Mouse (Mus musculus) midbrain, embryonic 15.5 days (tissue): Measurements from ENCODE around the gene Zrsr1. TPM values are rescaled to one million over a fixed set of nuclear protein-coding genes. Genes with fewer than 3 reads are reported as not detected.

Experiments
- ATAC-seq: fragments of 200-750 bp; cut with Nextera tagmentation; replicated peaks from 2 replicates; pipeline ENCODE4 v1.8.0; 2017; ENCODE audit warnings: moderate TSS enrichment
- H3K27ac ChIP-seq: fragments of 300-500 bp; sonication (generic); 2 replicates; pipeline ENCODE4 v1.5.1; 2015; ENCODE audit warnings: mild to moderate bottlenecking, inconsistent platforms
- H3K27me3 ChIP-seq: fragments of 300-500 bp; sonication (generic); replicated peaks from 2 replicates; pipeline ENCODE4 v1.6.1; 2015; ENCODE audit warnings: inconsistent platforms
- H3K36me3 ChIP-seq: fragments of 300-500 bp; sonication (generic); replicated peaks from 2 replicates; pipeline ENCODE4 v1.6.1; 2015; ENCODE audit warnings: inconsistent platforms
- H3K4me1 ChIP-seq: fragments of 300-500 bp; sonication (generic); 2 replicates; pipeline ENCODE4 v1.6.1; 2015; ENCODE audit warnings: inconsistent platforms
- H3K4me2 ChIP-seq: fragments of 300-500 bp; sonication (generic); 2 replicates; pipeline ENCODE4 v1.6.1; 2015; ENCODE audit warnings: inconsistent platforms, mild to moderate bottlenecking, moderate library complexity
- H3K4me3 ChIP-seq: fragments of 300-500 bp; sonication (generic); 2 replicates; pipeline ENCODE4 v1.5.1; 2015; ENCODE audit warnings: mild to moderate bottlenecking, inconsistent platforms
- H3K9ac ChIP-seq: fragments of 300-500 bp; sonication (generic); 2 replicates; pipeline ENCODE4 v1.6.1; 2015; ENCODE audit warnings: mild to moderate bottlenecking, inconsistent platforms
- H3K9me3 ChIP-seq: fragments of 300-500 bp; sonication (generic); 2 replicates; pipeline ENCODE4 v1.6.1; 2016; ENCODE audit warnings: inconsistent platforms
- WGBS: fragments of 180-500 bp; shearing (Covaris S2); methylation state at CpG from one replicate; pipeline ENCODE4 v1.1.7; 2015; ENCODE audit warnings: mixed read lengths; 5-methylcytosine and 5-hydroxymethylcytosine counted together
- polyA plus RNA-seq: library from polyadenylated mRNA; unstranded; fragments of >200 nt; fragmentation: Nextera tagmentation; extraction: Ambion mirVana; gene quantifications from 2 replicates; pipeline ENCODE4 v1.2.1, GENCODE M21; 2015

Gene Zrsr1
- polyA plus RNA-seq, 1 experiment from 2014 or later: 7.6 TPM

DNA sequence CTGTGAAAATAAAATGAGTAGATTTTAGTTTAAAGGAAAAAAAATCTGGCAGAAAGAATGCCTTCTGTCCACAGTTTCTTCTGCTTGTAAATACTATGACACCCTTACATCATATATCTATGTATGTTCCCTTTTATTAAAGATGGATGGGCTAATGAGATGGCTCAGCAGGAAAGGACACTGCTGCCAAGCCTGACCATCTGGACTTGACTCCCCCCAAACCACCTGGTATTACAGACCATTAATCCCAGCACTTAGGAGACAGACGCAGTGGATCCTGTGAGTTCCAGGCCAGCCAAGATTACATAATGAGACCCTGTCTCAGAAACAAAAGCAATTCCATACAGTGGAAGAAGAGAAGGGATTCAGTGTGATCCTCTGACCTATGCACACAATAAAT is 6.9 kb downstream of the Zrsr1 start:
- no peak overlapping the region for H3K9ac ChIP-seq
- no peaks in the 10 kb centered on the region; the same call in 1 of the 2 replicates for H3K36me3 ChIP-seq
- no peak for ATAC-seq
- H3K9me3 ChIP-seq: no peaks in the 10 kb centered on the region
- no peak overlapping the region for H3K4me2 ChIP-seq
- H3K27ac ChIP-seq: no peak overlapping the region
- no peaks in the 10 kb centered on the region for H3K27me3 ChIP-seq
- peaks cover 62% of the 10 kb centered on the region for H3K4me1 ChIP-seq
- WGBS: 43% methylated on average over 1 of the region's 1 CpGs
- H3K4me3 ChIP-seq: no peak overlapping the region

DNA sequence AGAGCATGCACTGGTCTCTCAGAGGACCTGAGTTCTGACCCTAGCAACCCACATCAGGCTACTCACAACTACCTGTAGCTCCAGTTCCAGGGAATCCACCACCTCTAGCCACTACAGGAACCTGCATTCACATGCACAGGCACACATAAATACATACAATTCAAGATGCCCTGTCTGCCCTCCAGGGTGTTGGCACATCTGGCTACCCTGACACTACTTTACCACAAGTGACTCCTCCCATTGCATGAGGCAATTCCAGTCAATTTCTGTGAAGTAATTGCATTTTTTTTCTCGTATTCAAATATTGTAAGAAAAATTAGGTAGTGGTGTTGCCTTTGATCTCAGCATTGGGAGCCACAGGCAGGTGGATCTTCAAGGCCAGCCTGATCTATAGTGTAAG is 7.4 kb downstream of the Zrsr1 start:
- no peaks in the 10 kb centered on the region for H3K36me3 ChIP-seq
- no peaks in the 10 kb centered on the region for H3K27me3 ChIP-seq
- peaks cover 57% of the 10 kb centered on the region for H3K4me1 ChIP-seq
- H3K27ac ChIP-seq: no peak overlapping the region
- no peak overlapping the region for H3K4me3 ChIP-seq
- H3K9ac ChIP-seq: no peak overlapping the region
- H3K9me3 ChIP-seq: no peaks in the 10 kb centered on the region
- no peak overlapping the region for H3K4me2 ChIP-seq
- WGBS: 79% methylated on average over 1 of the region's 1 CpGs
- ATAC-seq: no peak

DNA sequence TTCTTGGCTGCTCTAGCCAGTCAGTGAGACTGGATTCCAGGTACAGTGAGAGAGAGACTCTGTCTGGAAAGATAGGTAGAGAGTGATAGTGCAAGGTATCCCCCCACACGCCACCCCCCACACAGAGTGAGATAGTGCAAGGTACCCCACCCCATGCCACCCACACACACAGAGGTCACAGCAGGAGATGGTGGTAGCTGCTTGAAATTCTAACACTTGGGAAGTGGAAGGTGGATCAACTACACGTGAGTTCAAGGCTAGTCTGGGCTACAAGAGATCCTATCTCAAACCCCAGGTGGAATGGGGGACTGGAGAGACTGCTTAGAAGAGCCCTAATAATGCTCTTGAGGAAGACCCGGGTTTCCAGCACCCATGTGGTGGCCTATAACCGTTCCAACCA is 9.2 kb downstream of the Zrsr1 start:
- Histone ChIP-seq H3K27ac (no peak overlapping the region), H3K9me3 (no peaks in the 10 kb centered on the region), H3K4me2 (peak overlapping the region; percentile 63), H3K9ac (peak overlapping the region; percentile 21; the same call in 1 of the 2 replicates), H3K4me1 (peaks cover 45% of the 10 kb centered on the region), H3K4me3 (peak overlapping the region; percentile 78), H3K27me3 (no peaks in the 10 kb centered on the region), H3K36me3 (no peaks in the 10 kb centered on the region)
- 59% methylated on average over 4 of the region's 4 CpGs for WGBS
- ATAC-seq: 0 out of 2 replicates have a peak, but pooled peaks have one; percentile 10

DNA sequence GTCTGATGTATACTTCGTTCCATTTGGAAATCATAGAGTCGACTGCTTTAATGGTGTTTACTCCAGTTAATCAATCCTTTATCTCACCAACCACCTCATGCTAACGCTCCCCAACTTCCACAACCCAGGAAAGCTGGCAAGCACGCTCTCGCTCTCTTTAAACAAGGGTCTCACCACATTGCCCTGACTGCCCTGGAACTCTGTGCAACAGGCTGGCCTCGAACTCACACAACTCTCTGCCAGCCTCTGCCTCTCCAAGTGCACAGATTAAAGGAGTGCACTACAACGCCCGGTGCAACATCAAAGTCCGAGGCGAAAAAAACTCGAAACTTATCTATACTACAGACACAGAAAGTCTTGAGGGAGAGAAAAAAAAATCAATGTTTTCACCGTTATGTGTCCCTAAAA is 9.7 kb downstream of the Zrsr1 start:
- peak overlapping the region; percentile 63 for H3K4me2 ChIP-seq
- no peaks in the 10 kb centered on the region for H3K9me3 ChIP-seq
- H3K27ac ChIP-seq: peak overlapping the region; percentile 96
- H3K4me3 ChIP-seq: peak overlapping the region; percentile 78
- peak overlapping the region; percentile 65 for H3K9ac ChIP-seq
- H3K4me1 ChIP-seq: peaks cover 40% of the 10 kb centered on the region
- no peaks in the 10 kb centered on the region for H3K36me3 ChIP-seq
- 4% methylated on average over 12 of the region's 12 CpGs for WGBS
- H3K27me3 ChIP-seq: no peaks in the 10 kb centered on the region
- peak; percentile 53 for ATAC-seq

DNA sequence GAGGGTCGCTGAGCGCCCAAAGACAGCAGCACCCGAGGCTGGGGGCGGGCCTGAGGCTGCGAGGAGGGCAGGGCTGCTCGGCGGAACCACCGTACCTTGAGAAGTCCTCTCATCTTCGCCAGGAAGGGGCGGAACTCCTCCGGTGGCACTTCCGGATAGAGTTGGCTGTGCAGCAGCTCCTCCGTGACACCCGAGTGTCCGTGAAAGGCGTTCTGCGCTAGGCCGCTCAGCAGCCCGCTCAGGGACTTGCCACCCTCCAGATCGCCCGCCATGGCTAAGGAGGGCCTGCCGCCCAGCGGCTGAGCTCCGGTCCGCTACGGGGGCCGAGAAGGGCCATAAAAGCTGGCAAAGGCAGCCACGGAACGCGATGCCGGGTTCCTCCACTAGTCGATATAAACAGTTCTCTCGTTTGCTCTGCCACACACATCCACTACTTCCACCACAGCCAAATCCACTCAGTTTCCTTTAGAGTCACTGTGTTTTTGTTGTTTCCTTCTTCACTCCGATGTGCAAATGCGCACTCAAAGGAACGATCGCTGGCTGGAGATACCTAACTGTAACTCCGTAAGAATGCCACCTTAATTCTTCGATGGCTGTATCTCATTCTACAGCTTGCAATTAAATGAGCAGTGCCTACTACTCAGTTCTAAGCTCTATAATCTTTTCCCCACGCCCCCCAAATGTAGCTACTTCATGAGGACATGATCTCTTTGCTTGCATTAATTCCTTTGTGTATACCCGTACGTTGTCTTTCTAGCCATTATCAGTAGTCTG is 10.4 kb downstream of the Zrsr1 start, which contains the start of the genes Gm28048 and Commd1:
TSS of gene Gm28048 (minus strand) at position 107 of the 774 bp plus-strand sequence.
TSS of gene Commd1 (minus strand) at position 399 of the 774 bp plus-strand sequence.
- 3% methylated on average over 42 of the region's 42 CpGs for WGBS
- Histone ChIP-seq H3K27me3 (no peaks in the 10 kb centered on the region), H3K9ac (peak within 1 kb of the TSS; percentile 65), H3K4me3 (peak within 1 kb of the TSS; percentile 78), H3K9me3 (no peaks in the 10 kb centered on the region), H3K4me2 (peak within 1 kb of the TSS; percentile 63), H3K36me3 (no peaks in the 10 kb centered on the region), H3K4me1 (peaks cover 35% of the 10 kb centered on the region), H3K27ac (peak within 1 kb of the TSS; percentile 96)
- ATAC-seq: peak; percentile 93

DNA sequence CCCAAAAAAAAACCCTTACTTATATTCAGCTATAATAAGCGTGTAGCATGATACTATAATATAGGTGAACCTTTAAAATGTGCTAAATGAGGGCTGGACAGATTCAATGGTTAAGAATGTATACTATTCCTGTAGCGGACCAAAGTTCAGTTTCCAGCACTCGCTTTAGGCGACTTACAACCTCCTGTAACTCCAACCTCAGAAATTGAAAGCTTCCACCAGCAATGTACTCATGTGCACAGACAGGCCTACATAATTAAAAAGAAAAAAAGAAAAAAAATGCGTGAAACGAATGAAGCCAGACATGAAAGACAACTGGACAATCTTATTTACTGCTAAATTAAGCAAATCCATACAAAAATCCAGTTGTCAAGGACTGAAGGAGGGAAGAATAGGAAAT is 11.0 kb downstream of the Zrsr1 start:
- Histone ChIP-seq H3K36me3 (no peaks in the 10 kb centered on the region), H3K9ac (no peak overlapping the region), H3K4me3 (no peak overlapping the region), H3K27me3 (no peaks in the 10 kb centered on the region), H3K9me3 (no peaks in the 10 kb centered on the region), H3K4me1 (peaks cover 35% of the 10 kb centered on the region), H3K4me2 (peak overlapping the region; percentile 63; the same call in 1 of the 2 replicates), H3K27ac (no peak overlapping the region)
- ATAC-seq: no peak
- WGBS: 70% methylated on average over 6 of the region's 6 CpGs

DNA sequence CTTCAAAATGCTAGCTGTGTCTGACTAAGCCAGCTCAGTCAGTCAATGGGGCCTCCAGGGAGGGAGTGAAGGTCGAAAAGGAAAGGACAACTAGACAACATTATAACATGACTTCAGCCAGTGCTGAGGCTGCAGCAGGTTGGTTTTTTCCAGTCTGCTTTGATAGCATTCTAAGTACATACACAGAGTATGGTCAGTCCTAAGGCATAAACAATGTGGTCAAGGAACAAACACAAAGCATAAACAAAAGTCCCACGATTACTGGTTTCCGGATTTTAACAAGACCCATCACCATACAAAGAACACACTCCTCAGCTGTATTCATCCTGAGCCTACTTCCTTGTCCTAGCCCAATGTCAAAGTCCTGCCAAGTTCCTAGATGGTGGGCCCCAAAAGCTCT is 13.7 kb downstream of the Zrsr1 start:
- Histone ChIP-seq H3K9me3 (no peaks in the 10 kb centered on the region), H3K27ac (no peak overlapping the region), H3K4me3 (no peak overlapping the region), H3K4me2 (no peak overlapping the region), H3K9ac (no peak overlapping the region), H3K27me3 (no peaks in the 10 kb centered on the region), H3K36me3 (no peaks in the 10 kb centered on the region), H3K4me1 (peaks cover 18% of the 10 kb centered on the region)
- ATAC-seq: no peak
- WGBS: 82% methylated on average over 3 of the region's 3 CpGs

DNA sequence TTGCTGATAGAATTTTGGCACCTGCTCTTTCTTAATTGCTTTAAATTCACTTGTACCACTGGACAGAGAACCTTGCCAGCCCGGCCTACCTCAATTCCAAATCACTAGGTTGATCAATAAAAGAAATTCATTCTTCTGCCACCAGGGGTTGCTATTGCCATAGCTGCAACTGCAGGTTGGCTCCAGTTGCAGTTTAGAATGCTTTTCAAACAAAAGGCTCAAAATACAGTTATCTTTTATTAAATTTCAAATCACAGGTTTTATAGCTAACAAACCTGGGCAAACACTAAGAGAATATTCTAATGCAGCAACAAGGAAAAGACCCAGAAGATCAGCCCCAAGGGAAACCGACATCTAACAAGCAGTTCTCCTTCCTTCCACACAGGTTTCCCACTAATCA is 15.6 kb downstream of the Zrsr1 start:
- no peak for ATAC-seq
- Histone ChIP-seq H3K4me2 (no peak overlapping the region), H3K9ac (no peak overlapping the region), H3K4me3 (no peak overlapping the region), H3K27me3 (no peaks in the 10 kb centered on the region), H3K9me3 (no peaks in the 10 kb centered on the region), H3K36me3 (no peaks in the 10 kb centered on the region), H3K27ac (peak overlapping the region; percentile 64), H3K4me1 (peaks cover 17% of the 10 kb centered on the region)
- 59% methylated on average over 2 of the region's 2 CpGs for WGBS

DNA sequence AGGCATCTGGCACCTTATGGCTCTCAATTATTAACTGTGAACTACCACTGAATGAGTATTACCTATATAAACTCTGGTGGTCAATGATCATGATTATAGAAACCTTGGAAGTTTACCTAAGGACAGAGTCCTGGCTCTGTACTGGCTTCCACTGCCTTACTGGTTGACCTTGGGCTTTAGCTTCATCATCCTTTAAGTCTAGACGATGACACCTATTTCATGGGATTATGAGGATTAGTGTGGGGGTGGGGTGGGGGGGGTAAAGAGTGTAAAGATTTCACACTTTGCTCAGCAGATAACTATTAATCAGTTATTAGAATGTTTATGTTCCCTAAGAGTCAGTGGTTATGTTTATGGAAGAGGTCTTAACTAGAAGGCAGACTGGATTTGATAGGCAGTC is 18.0 kb downstream of the Zrsr1 start:
- Histone ChIP-seq H3K4me1 (peaks cover 14% of the 10 kb centered on the region), H3K9ac (peak overlapping the region; percentile 76), H3K4me2 (peak overlapping the region; percentile 94), H3K27me3 (no peaks in the 10 kb centered on the region), H3K9me3 (no peaks in the 10 kb centered on the region), H3K4me3 (peak overlapping the region; percentile 81), H3K27ac (peak overlapping the region; percentile 82), H3K36me3 (peaks cover 11% of the 10 kb centered on the region; the same call in 1 of the 2 replicates)
- WGBS: 29% methylated on average over 1 of the region's 1 CpGs
- ATAC-seq: peak; percentile 29

DNA sequence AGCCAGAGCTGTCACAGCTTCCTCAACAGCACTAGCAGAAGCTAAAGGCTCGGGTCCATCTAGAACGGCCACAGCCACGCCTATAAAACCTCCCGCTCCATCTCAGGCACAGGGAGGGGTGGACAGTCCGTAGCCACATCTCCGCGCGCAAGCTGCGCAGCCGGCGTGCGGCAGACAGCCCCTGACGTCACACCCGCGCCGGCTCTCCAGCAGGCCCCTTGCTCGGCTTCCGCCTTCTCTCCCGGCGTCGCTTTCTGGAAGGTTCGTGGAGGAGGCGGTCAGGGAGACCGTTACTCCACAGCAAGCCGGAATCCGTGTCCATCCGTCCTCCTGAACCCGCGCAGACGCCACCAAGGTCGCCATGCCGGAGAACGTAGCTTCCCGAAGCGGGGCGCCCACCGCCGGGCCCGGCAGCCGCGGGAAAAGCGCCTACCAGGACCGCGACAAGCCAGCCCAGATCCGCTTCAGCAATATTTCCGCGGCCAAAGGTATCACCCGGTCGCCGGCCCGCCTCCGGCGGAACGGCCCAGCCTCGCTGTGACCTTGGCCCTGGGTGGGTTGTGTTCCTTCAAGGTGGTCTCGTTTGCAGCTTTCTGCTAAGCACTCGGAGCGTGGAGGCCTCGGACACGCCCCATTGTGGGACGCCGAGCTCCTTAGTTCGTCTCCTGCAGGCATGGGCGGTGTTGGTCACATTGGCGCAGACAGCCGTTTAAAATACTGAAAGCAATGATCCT is 18.8 kb downstream of the Zrsr1 start, which contains the start of gene Cct4:
TSS of gene Cct4 (plus strand) at position 127 of the 734 bp plus-strand sequence.
- peak; percentile 99 for ATAC-seq
- peak within 1 kb of the TSS; percentile 94 for H3K4me2 ChIP-seq
- peaks cover 14% of the 10 kb centered on the region for H3K4me1 ChIP-seq
- H3K9me3 ChIP-seq: no peaks in the 10 kb centered on the region
- peaks cover 18% of the 10 kb centered on the region; the same call in 1 of the 2 replicates for H3K36me3 ChIP-seq
- WGBS: under 1% methylated on average over 66 of the region's 66 CpGs
- peak within 1 kb of the TSS; percentile 76 for H3K9ac ChIP-seq
- H3K4me3 ChIP-seq: peak within 1 kb of the TSS; percentile 81
- no peaks in the 10 kb centered on the region for H3K27me3 ChIP-seq
- peak within 1 kb of the TSS; percentile 82 for H3K27ac ChIP-seq

DNA sequence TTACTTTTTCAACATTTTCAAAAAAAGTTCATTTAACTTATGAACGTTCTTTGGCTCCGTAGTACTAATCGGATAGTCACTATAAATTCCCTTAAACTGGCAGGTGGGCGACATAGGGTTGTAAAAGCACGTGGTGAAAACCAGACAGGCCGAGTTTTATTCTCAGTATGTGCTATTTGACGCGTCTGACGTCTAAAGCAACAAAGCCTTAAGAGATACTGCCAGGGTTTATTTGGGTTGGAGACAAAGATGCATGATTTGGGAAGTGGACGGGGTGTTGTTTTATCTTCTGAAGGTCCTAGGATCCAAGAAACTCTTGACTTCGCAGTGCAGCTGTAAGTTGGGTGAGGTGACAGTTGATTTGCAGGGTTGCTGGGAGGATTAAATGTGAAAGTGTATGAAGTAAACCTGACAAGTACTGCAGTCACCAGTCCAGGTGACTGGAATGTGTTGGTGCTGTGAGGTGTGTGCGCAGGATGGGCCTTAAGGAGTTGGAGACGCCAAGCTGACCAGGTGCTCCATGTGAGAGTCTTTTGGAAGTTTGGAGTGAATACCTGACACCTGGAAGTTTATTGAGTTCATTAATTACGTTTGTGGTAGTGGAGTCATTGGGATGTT is 19.5 kb downstream of the Zrsr1 start:
- Histone ChIP-seq H3K9ac (peak overlapping the region; percentile 76), H3K9me3 (no peaks in the 10 kb centered on the region), H3K4me3 (peak overlapping the region; percentile 81), H3K36me3 (peaks cover 24% of the 10 kb centered on the region), H3K4me2 (peak overlapping the region; percentile 94), H3K27me3 (no peaks in the 10 kb centered on the region), H3K4me1 (peaks cover 14% of the 10 kb centered on the region), H3K27ac (peak overlapping the region; percentile 82; the same call in 1 of the 2 replicates)
- no peak for ATAC-seq
- WGBS: 12% methylated on average over 14 of the region's 14 CpGs

DNA sequence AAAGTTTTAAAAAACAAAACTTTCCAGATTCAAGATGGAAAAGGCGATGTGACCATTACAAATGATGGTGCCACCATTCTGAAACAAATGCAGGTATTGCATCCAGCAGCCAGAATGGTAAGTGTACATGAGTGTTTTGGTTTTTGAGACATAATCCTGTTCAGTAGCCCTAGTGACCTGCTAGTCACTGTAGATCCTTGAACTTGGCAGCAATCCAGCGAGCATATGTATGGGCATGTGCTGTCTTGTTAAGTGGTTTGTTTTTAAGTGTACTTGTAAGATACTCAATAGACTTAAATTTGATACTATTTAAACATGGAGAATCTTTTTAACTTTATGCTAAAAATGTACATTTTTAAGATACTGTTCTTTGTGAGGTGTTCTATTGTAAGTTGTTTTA is 22.5 kb downstream of the Zrsr1 start:
- Histone ChIP-seq H3K9ac (no peak overlapping the region), H3K4me2 (no peak overlapping the region), H3K27me3 (no peaks in the 10 kb centered on the region), H3K27ac (no peak overlapping the region), H3K4me1 (peaks cover 14% of the 10 kb centered on the region), H3K4me3 (no peak overlapping the region), H3K36me3 (peaks cover 37% of the 10 kb centered on the region), H3K9me3 (no peaks in the 10 kb centered on the region)
- 93% methylated on average over 2 of the region's 2 CpGs for WGBS
- no peak for ATAC-seq
